Mouse (Mus musculus) kidney, embryonic 16.5 days (tissue): ENCODE results near the gene Tab1. TPM values are rescaled to one million over a fixed set of nuclear protein-coding genes. Genes with fewer than 3 reads are reported as not detected.

ENCODE experiments used
- ATAC-seq: fragments of 200-750 bp; cut with Nextera tagmentation; 2 replicates; pipeline ENCODE4 v1.8.0; 2017; ENCODE audit warnings: moderate TSS enrichment; ENCODE audit not compliant: low FRiP score, low TSS enrichment
- H3K27ac ChIP-seq: fragments of 300-500 bp; sonication (generic); 2 replicates; pipeline ENCODE4 v1.5.1; 2014; ENCODE audit warnings: low read length
- H3K27me3 ChIP-seq: fragments of 300-500 bp; sonication (generic); 2 replicates; pipeline ENCODE4 v1.6.1; 2014; ENCODE audit warnings: low read length, control low read depth, mixed read lengths; ENCODE audit not compliant: insufficient read depth
- H3K36me3 ChIP-seq: fragments of 300-500 bp; sonication (generic); 2 replicates; pipeline ENCODE4 v1.6.1; 2014; ENCODE audit warnings: low read length, control low read depth, mixed read lengths; ENCODE audit not compliant: insufficient read depth
- H3K4me1 ChIP-seq: fragments of 300-500 bp; sonication (generic); 2 replicates; pipeline ENCODE4 v1.6.1; 2014; ENCODE audit warnings: low read length, control low read depth, mixed read lengths; ENCODE audit not compliant: insufficient read depth
- H3K4me2 ChIP-seq: fragments of 300-500 bp; sonication (generic); replicated peaks from 2 replicates; pipeline ENCODE4 v1.6.1; 2014; ENCODE audit warnings: low read depth, low read length
- H3K4me3 ChIP-seq: fragments of 300-500 bp; sonication (generic); 2 replicates; pipeline ENCODE4 v1.5.1; 2014; ENCODE audit warnings: mild to moderate bottlenecking, low read length
- H3K9ac ChIP-seq: fragments of 300-500 bp; sonication (generic); replicated peaks from 2 replicates; pipeline ENCODE4 v1.6.1; 2014; ENCODE audit warnings: low read length
- H3K9me3 ChIP-seq: fragments of 300-500 bp; sonication (generic); 2 replicates; pipeline ENCODE4 v1.6.1; 2016; ENCODE audit warnings: low read length, control low read depth
- WGBS: fragments of 180-500 bp; shearing (Covaris S2); extraction: QIAGEN DNeasy Blood & Tissue Kit; methylation state at CpG from one replicate; pipeline ENCODE4 v1.1.7; 2014; 5-methylcytosine and 5-hydroxymethylcytosine counted together
- polyA plus RNA-seq: library from polyadenylated mRNA; unstranded; fragments of >200 nt; fragmentation: Nextera tagmentation; extraction: Ambion mirVana; gene quantifications from 2 replicates; pipeline ENCODE4 v1.2.1, GENCODE M21; 2015

Gene Tab1
- polyA plus RNA-seq, 1 experiment from 2014 or later: 44.1 TPM

GRCm38 (mm10) chr15:80163716-80164115 is 30.8 kb downstream of the Tab1 start:
- Histone ChIP-seq H3K4me3 (no peak overlapping the region), H3K4me2 (no peak overlapping the region), H3K27ac (no peak overlapping the region), H3K9me3 (no peaks in the 10 kb centered on the region), H3K36me3 (peaks cover 26% of the 10 kb centered on the region), H3K4me1 (peaks cover 18% of the 10 kb centered on the region), H3K27me3 (no peaks in the 10 kb centered on the region), H3K9ac (no peak overlapping the region)
- ATAC-seq: no peak
- WGBS: 96% methylated on average over 4 of the region's 4 CpGs

- H3K4me2 ChIP-seq: no peak overlapping the region
- no peak overlapping the region for H3K4me3 ChIP-seq
- H3K9ac ChIP-seq: no peak overlapping the region
- no peak overlapping the region for H3K27ac ChIP-seq
- H3K27me3 ChIP-seq: no peaks in the 10 kb centered on the region
- peaks cover 1% of the 10 kb centered on the region for H3K4me1 ChIP-seq
- H3K9me3 ChIP-seq: no peaks in the 10 kb centered on the region
- H3K36me3 ChIP-seq: peaks cover 21% of the 10 kb centered on the region
- WGBS: 48% methylated on average over 5 of the region's 5 CpGs
- no peak for ATAC-seq
These were observed 32.5 kb downstream of the Tab1 start for GRCm38 (mm10) chr15:80165396-80165795.

GRCm38 (mm10) chr15:80169484-80169883 is 36.6 kb downstream of the Tab1 start:
- WGBS: 96% methylated on average over 1 of the region's 1 CpGs
- Histone ChIP-seq H3K9me3 (no peaks in the 10 kb centered on the region), H3K4me1 (peaks cover 21% of the 10 kb centered on the region), H3K27me3 (no peaks in the 10 kb centered on the region), H3K4me2 (no peak overlapping the region), H3K36me3 (no peaks in the 10 kb centered on the region), H3K27ac (no peak overlapping the region), H3K4me3 (no peak overlapping the region), H3K9ac (no peak overlapping the region)
- no peak for ATAC-seq

GRCm38 (mm10) chr15:80170357-80170756 is 37.4 kb downstream of the Tab1 start:
- H3K9ac ChIP-seq: no peak overlapping the region

GRCm38 (mm10) chr15:80171286-80171685 is 38.4 kb downstream of the Tab1 start:
- Histone ChIP-seq H3K27ac (0 out of 2 replicates have a peak overlapping the region, but pooled peaks have one; percentile 19), H3K4me2 (peak overlapping the region; percentile 15), H3K9ac (no peak overlapping the region), H3K27me3 (no peaks in the 10 kb centered on the region), H3K4me1 (peaks cover 32% of the 10 kb centered on the region), H3K36me3 (no peaks in the 10 kb centered on the region), H3K9me3 (no peaks in the 10 kb centered on the region), H3K4me3 (no peak overlapping the region)
- 7% methylated on average over 8 of the region's 8 CpGs for WGBS
- no peak for ATAC-seq

More at GRCm38 (mm10) chr15:80170357-80170756, 37.4 kb downstream of the Tab1 start:
- H3K4me2 ChIP-seq: no peak overlapping the region
- ATAC-seq: no peak
- H3K9me3 ChIP-seq: no peaks in the 10 kb centered on the region
- 58% methylated on average over 4 of the region's 4 CpGs for WGBS
- H3K4me3 ChIP-seq: no peak overlapping the region
- H3K27me3 ChIP-seq: no peaks in the 10 kb centered on the region
- H3K36me3 ChIP-seq: no peaks in the 10 kb centered on the region
- no peak overlapping the region for H3K27ac ChIP-seq
- peaks cover 28% of the 10 kb centered on the region for H3K4me1 ChIP-seq

- H3K9me3 ChIP-seq: no peaks in the 10 kb centered on the region
- no peaks in the 10 kb centered on the region for H3K36me3 ChIP-seq
- peaks cover 32% of the 10 kb centered on the region for H3K4me1 ChIP-seq
- H3K27me3 ChIP-seq: no peaks in the 10 kb centered on the region
- H3K27ac ChIP-seq: 0 out of 2 replicates have a peak overlapping the region, but pooled peaks have one; percentile 19
- no peak overlapping the region for H3K9ac ChIP-seq
- no peak for ATAC-seq
- H3K4me3 ChIP-seq: no peak overlapping the region
- 22% methylated on average over 6 of the region's 6 CpGs for WGBS
- peak overlapping the region; percentile 15 for H3K4me2 ChIP-seq
These were observed 38.9 kb downstream of the Tab1 start for GRCm38 (mm10) chr15:80171791-80172190.

- Histone ChIP-seq H3K4me1 (peaks cover 32% of the 10 kb centered on the region), H3K27me3 (no peaks in the 10 kb centered on the region), H3K36me3 (no peaks in the 10 kb centered on the region), H3K4me2 (peak within 1 kb of the TSS; percentile 98), H3K9ac (peak within 1 kb of the TSS; percentile 92), H3K4me3 (peak within 1 kb of the TSS; percentile 82), H3K27ac (peak within 1 kb of the TSS; percentile 72), H3K9me3 (no peaks in the 10 kb centered on the region)
- peak; percentile 58 for ATAC-seq
- WGBS: 4% methylated on average over 42 of the region's 85 CpGs
These were observed 40.3 kb downstream of the Tab1 start, which contains the start of gene Mgat3 for GRCm38 (mm10) chr15:80173001-80173771. Gene Mgat3, plus strand, starts transcription at chr15:80173721.

GRCm38 (mm10) chr15:80173781-80174597 is 41.1 kb downstream of the Tab1 start:
- peak; percentile 37; the same call in 1 of the 2 replicates for ATAC-seq
- 1% methylated on average over 44 of the region's 60 CpGs for WGBS

GRCm38 (mm10) chr15:80174598-80174875 is 41.6 kb downstream of the Tab1 start:
- H3K4me2 ChIP-seq: peak overlapping the region; percentile 98
- no peak for ATAC-seq
- H3K4me3 ChIP-seq: peak overlapping the region; percentile 82
- no peaks in the 10 kb centered on the region for H3K9me3 ChIP-seq
- no peaks in the 10 kb centered on the region for H3K27me3 ChIP-seq
- H3K27ac ChIP-seq: no peak overlapping the region; the same call in 1 of the 2 replicates
- H3K36me3 ChIP-seq: no peaks in the 10 kb centered on the region
- H3K4me1 ChIP-seq: peaks cover 36% of the 10 kb centered on the region
- H3K9ac ChIP-seq: peak overlapping the region; percentile 92
- WGBS: 9% methylated on average over 5 of the region's 5 CpGs

More at GRCm38 (mm10) chr15:80173781-80174597, 41.1 kb downstream of the Tab1 start:
- no peaks in the 10 kb centered on the region for H3K36me3 ChIP-seq
- no peaks in the 10 kb centered on the region for H3K27me3 ChIP-seq
- peak overlapping the region; percentile 98 for H3K4me2 ChIP-seq
- peak overlapping the region; percentile 92 for H3K9ac ChIP-seq
- no peaks in the 10 kb centered on the region for H3K9me3 ChIP-seq
- peaks cover 32% of the 10 kb centered on the region for H3K4me1 ChIP-seq
- H3K4me3 ChIP-seq: peak overlapping the region; percentile 82
- peak overlapping the region; percentile 72 for H3K27ac ChIP-seq
